Mouse (Mus musculus) liver, postnatal 0 days (tissue): ENCODE results near the gene Gorasp1.

Experiments
- CTCF ChIP-seq: sonication (generic); IDR thresholded peaks from 2 replicates; pipeline ENCODE4 v1.5.1; 2016; ENCODE audit warnings: antibody characterized with exemption, low read depth
- EP300 ChIP-seq: IDR thresholded peaks from 2 replicates; pipeline ENCODE4 v1.6.1; 2016; ENCODE audit warnings: antibody characterized with exemption, low read depth, mild to moderate bottlenecking

- no peak for TF ChIP-seq CTCF
- no peak for TF ChIP-seq EP300
These were observed 29.0 kb upstream of the Gorasp1 start for GRCm38 (mm10) chr9:119966221-119966910.
